Mouse (Mus musculus) liver, embryonic 16.5 days (tissue): ENCODE measurements around the gene Gpr84. TPM values are rescaled to one million over a fixed set of nuclear protein-coding genes. Genes with fewer than 3 reads are reported as not detected.

Source experiments
- ATAC-seq: fragments of 200-750 bp; cut with Nextera tagmentation; 2 replicates; pipeline ENCODE4 v1.8.0; 2017; ENCODE audit warnings: low read depth, mild to moderate bottlenecking, moderate number of reproducible peaks, moderate library complexity
- H3K27ac ChIP-seq: fragments of 300-500 bp; sonication (generic); 2 replicates; pipeline ENCODE4 v1.5.1; 2014; ENCODE audit warnings: mild to moderate bottlenecking, low read length
- H3K27me3 ChIP-seq: fragments of 300-500 bp; sonication (generic); 2 replicates; pipeline ENCODE4 v1.6.1; 2014; ENCODE audit warnings: low read depth, low read length, mixed read lengths; ENCODE audit not compliant: control insufficient read depth, insufficient read depth
- H3K36me3 ChIP-seq: fragments of 300-500 bp; sonication (generic); 2 replicates; pipeline ENCODE4 v1.6.1; 2014; ENCODE audit warnings: mild to moderate bottlenecking; ENCODE audit not compliant: control insufficient read depth, insufficient read depth
- H3K4me1 ChIP-seq: fragments of 300-500 bp; sonication (generic); 2 replicates; pipeline ENCODE4 v1.6.1; 2014; ENCODE audit warnings: low read depth, low read length, mixed read lengths; ENCODE audit not compliant: control insufficient read depth
- H3K4me2 ChIP-seq: fragments of 300-500 bp; sonication (generic); 2 replicates; pipeline ENCODE4 v1.6.1; 2014; ENCODE audit warnings: low read depth, low read length, mixed read lengths
- H3K4me3 ChIP-seq: fragments of 300-500 bp; sonication (generic); 2 replicates; pipeline ENCODE4 v1.5.1; 2014; ENCODE audit warnings: low read depth, mild to moderate bottlenecking, low read length
- H3K9ac ChIP-seq: fragments of 300-500 bp; sonication (generic); 2 replicates; pipeline ENCODE4 v1.6.1; 2014; ENCODE audit warnings: low read depth, low read length
- H3K9me3 ChIP-seq: fragments of 300-500 bp; sonication (generic); replicated peaks from 2 replicates; pipeline ENCODE4 v1.6.1; 2016; ENCODE audit warnings: low read length; ENCODE audit not compliant: control insufficient read depth
- WGBS: fragments of 180-500 bp; shearing (Covaris S2); extraction: QIAGEN DNeasy Blood & Tissue Kit; methylation state at CpG from one replicate; pipeline ENCODE4 v1.1.7; 2014; ENCODE audit not compliant: insufficient replicate concordance; 5-methylcytosine and 5-hydroxymethylcytosine counted together
- polyA plus RNA-seq: library from polyadenylated mRNA; unstranded; fragments of >200 nt; fragmentation: Nextera tagmentation; extraction: Ambion mirVana; gene quantifications from 2 replicates; pipeline ENCODE4 v1.2.1, GENCODE M21; 2015

Gene Gpr84
- polyA plus RNA-seq, 1 experiment from 2014 or later: 1.0 TPM

- no peaks in the 10 kb centered on the region for H3K9me3 ChIP-seq
- no peaks in the 10 kb centered on the region for H3K36me3 ChIP-seq
- H3K9ac ChIP-seq: peak overlapping the region; percentile 54
- peak overlapping the region; percentile 86 for H3K4me2 ChIP-seq
- 24% methylated on average over 8 of the region's 8 CpGs for WGBS
- H3K4me3 ChIP-seq: peak overlapping the region; percentile 63
- peaks cover 40% of the 10 kb centered on the region for H3K4me1 ChIP-seq
- no peak for ATAC-seq
- peak overlapping the region; percentile 80 for H3K27ac ChIP-seq
- H3K27me3 ChIP-seq: peaks cover 38% of the 10 kb centered on the region
Measured at GRCm38 (mm10) chr15:103305792-103306645, 4.4 kb downstream of the Gpr84 start.

- H3K4me1 ChIP-seq: peaks cover 42% of the 10 kb centered on the region
Measured at GRCm38 (mm10) chr15:103305070-103305678, 5.2 kb downstream of the Gpr84 start.

GRCm38 (mm10) chr15:103304616-103304969 lies 5.8 kb downstream of the Gpr84 start:
- H3K27me3 ChIP-seq: peaks cover 38% of the 10 kb centered on the region
- peak overlapping the region; percentile 63 for H3K4me3 ChIP-seq
- H3K4me2 ChIP-seq: peak overlapping the region; percentile 86
- peak overlapping the region; percentile 45 for H3K9ac ChIP-seq
- no peak for ATAC-seq
- 4% methylated on average over 9 of the region's 9 CpGs for WGBS
- peak overlapping the region; percentile 66 for H3K27ac ChIP-seq
- H3K36me3 ChIP-seq: no peaks in the 10 kb centered on the region
- H3K4me1 ChIP-seq: peaks cover 42% of the 10 kb centered on the region
- no peaks in the 10 kb centered on the region for H3K9me3 ChIP-seq

More at GRCm38 (mm10) chr15:103305070-103305678, 5.2 kb downstream of the Gpr84 start:
- Histone ChIP-seq H3K9ac (peak overlapping the region; percentile 54), H3K4me3 (peak overlapping the region; percentile 63), H3K4me2 (peak overlapping the region; percentile 86), H3K36me3 (no peaks in the 10 kb centered on the region), H3K27me3 (peaks cover 38% of the 10 kb centered on the region), H3K9me3 (no peaks in the 10 kb centered on the region), H3K27ac (peak overlapping the region; percentile 80)
- under 1% methylated on average over 69 of the region's 71 CpGs for WGBS
- ATAC-seq: peak; percentile 91

GRCm38 (mm10) chr15:103303916-103304615 lies 6.3 kb downstream of the Gpr84 start:
- Histone ChIP-seq H3K4me3 (peak overlapping the region; percentile 63), H3K36me3 (no peaks in the 10 kb centered on the region; the same call in 1 of the 2 replicates), H3K27me3 (peaks cover 33% of the 10 kb centered on the region), H3K9ac (peak overlapping the region; percentile 45), H3K27ac (no peak overlapping the region; the same call in 1 of the 2 replicates), H3K4me2 (peak overlapping the region; percentile 86), H3K4me1 (peaks cover 40% of the 10 kb centered on the region), H3K9me3 (no peaks in the 10 kb centered on the region)
- ATAC-seq: no peak
- 12% methylated on average over 8 of the region's 8 CpGs for WGBS

GRCm38 (mm10) chr15:103302341-103303021 lies 7.9 kb downstream of the Gpr84 start:
- Histone ChIP-seq H3K27ac (no peak overlapping the region), H3K4me1 (peaks cover 28% of the 10 kb centered on the region), H3K9ac (no peak overlapping the region), H3K9me3 (no peaks in the 10 kb centered on the region), H3K27me3 (peaks cover 29% of the 10 kb centered on the region), H3K4me2 (no peak overlapping the region), H3K36me3 (peaks cover 8% of the 10 kb centered on the region), H3K4me3 (no peak overlapping the region)
- WGBS: 34% methylated on average over 6 of the region's 6 CpGs
- ATAC-seq: no peak

GRCm38 (mm10) chr15:103301547-103302340 lies 8.7 kb downstream of the Gpr84 start:
- H3K4me3 ChIP-seq: no peak overlapping the region
- H3K9me3 ChIP-seq: no peaks in the 10 kb centered on the region
- peaks cover 29% of the 10 kb centered on the region for H3K27me3 ChIP-seq
- no peak overlapping the region for H3K27ac ChIP-seq
- H3K4me2 ChIP-seq: no peak overlapping the region
- peaks cover 16% of the 10 kb centered on the region for H3K36me3 ChIP-seq
- no peak for ATAC-seq
- no peak overlapping the region for H3K9ac ChIP-seq
- 36% methylated on average over 5 of the region's 5 CpGs for WGBS
- peaks cover 22% of the 10 kb centered on the region for H3K4me1 ChIP-seq

- Histone ChIP-seq H3K27me3 (peaks cover 26% of the 10 kb centered on the region), H3K4me1 (peaks cover 20% of the 10 kb centered on the region), H3K4me2 (no peak overlapping the region), H3K27ac (no peak overlapping the region), H3K9me3 (no peaks in the 10 kb centered on the region), H3K36me3 (peaks cover 21% of the 10 kb centered on the region), H3K9ac (no peak overlapping the region), H3K4me3 (no peak overlapping the region)
- WGBS: 51% methylated on average over 2 of the region's 2 CpGs
- no peak for ATAC-seq
Measured at GRCm38 (mm10) chr15:103301046-103301445, 9.4 kb downstream of the Gpr84 start.

- Histone ChIP-seq H3K4me3 (no peak overlapping the region), H3K27ac (no peak overlapping the region), H3K9ac (no peak overlapping the region), H3K4me2 (no peak overlapping the region), H3K9me3 (no peaks in the 10 kb centered on the region), H3K4me1 (peaks cover 17% of the 10 kb centered on the region), H3K27me3 (peaks cover 23% of the 10 kb centered on the region), H3K36me3 (peaks cover 24% of the 10 kb centered on the region)
- ATAC-seq: no peak
- 49% methylated on average over 2 of the region's 2 CpGs for WGBS
Measured at GRCm38 (mm10) chr15:103300560-103300959, 9.9 kb downstream of the Gpr84 start.
